Mouse (Mus musculus): Measurements from ENCODE around the gene Gadd45a. TPM values are rescaled to one million over a fixed set of nuclear protein-coding genes. Genes with fewer than 3 reads are reported as not detected.

Gene Gadd45a
- total and polyA plus RNA-seq, 3 experiments: 12.5 to 26.2 (median 19.5) TPM

GRCm38 (mm10) chr6:67076348-67076747 lies 39.1 kb upstream of the Gadd45a start:
- Histone ChIP-seq H3K4me3 (replicated peaks in 1 of 3; ENCODE audit: low read depth in 2 of 3, low read length in 2 of 3, poor library complexity in 1 of 3) (no peak overlapping the region), H3K9me3 (replicated peaks; ENCODE audit: low read length) (no peaks in the 10 kb centered on the region), H3K36me3 (replicated peaks in 1 of 2; ENCODE audit: control insufficient read depth in 1 of 2, insufficient read depth in 1 of 2, low read length in 1 of 2) (no peaks in the 10 kb centered on the region), H3K27ac (ENCODE audit: insufficient read depth, low read depth) (no peak overlapping the region), H3K4me1 (ENCODE audit: control insufficient read depth in 1 of 2, insufficient read depth in 2 of 2) (peaks cover 21 to 44% of the 10 kb centered on the region in 2 experiments), H3K4me2 (ENCODE audit: insufficient read depth, low read depth, poor library complexity, severe bottlenecking) (peak overlapping the region; percentile 33; the same call in 1 of the 2 replicates), H3K9ac (ENCODE audit: insufficient read depth, low read depth) (no peak overlapping the region), H3K27me3 (replicated peaks) (no peaks in the 10 kb centered on the region), H3K79me2 (replicated peaks; ENCODE audit: control insufficient read depth, extremely low read depth, insufficient read depth, poor library complexity, severe bottlenecking) (no peaks in the 10 kb centered on the region)
- TF ChIP-seq MEF2A (IDR thresholded peaks at IDR 0.05; ENCODE audit: borderline replicate concordance, low read depth, low read length) (0 out of 2 replicates have a peak, but pooled peaks have one; percentile 15), RAD21 (IDR thresholded peaks at IDR 0.05; ENCODE audit: low read depth, low read length) (no peak), HCFC1 (IDR thresholded peaks at IDR 0.05; ENCODE audit: low read depth, low read length) (no peak)
- in situ Hi-C loops (cut with MboI; ENCODE audit: low pct_ligation_motif_present, low pct_unique_long_range_greater_than_20kb, low sequenced_read_pairs): no loop called here
- no peak for DNase-seq (ENCODE audit: extremely low read depth)
- dilution Hi-C loops (cut with MboI; ENCODE audit: extremely low pct_ligation_motif_present, extremely low pct_unique_long_range_greater_than_20kb, low sequenced_read_pairs): no loop called here

- Histone ChIP-seq H3K27me3 (replicated peaks) (no peaks in the 10 kb centered on the region), H3K36me3 (replicated peaks in 1 of 2; ENCODE audit: control insufficient read depth in 1 of 2, insufficient read depth in 1 of 2, low read length in 1 of 2) (no peaks in the 10 kb centered on the region), H3K79me2 (replicated peaks; ENCODE audit: control insufficient read depth, extremely low read depth, insufficient read depth, poor library complexity, severe bottlenecking) (no peaks in the 10 kb centered on the region), H3K4me2 (ENCODE audit: insufficient read depth, low read depth, poor library complexity, severe bottlenecking) (no peak overlapping the region), H3K4me3 (replicated peaks in 1 of 3; ENCODE audit: low read depth in 2 of 3, low read length in 2 of 3, poor library complexity in 1 of 3) (no peak overlapping the region), H3K9ac (ENCODE audit: insufficient read depth, low read depth) (no peak overlapping the region), H3K27ac (ENCODE audit: insufficient read depth, low read depth) (no peak overlapping the region), H3K4me1 (ENCODE audit: control insufficient read depth in 1 of 2, insufficient read depth in 2 of 2) (peaks cover 23 to 59% of the 10 kb centered on the region in 2 experiments), H3K9me3 (replicated peaks; ENCODE audit: low read length) (no peaks in the 10 kb centered on the region)
- no peak for DNase-seq (ENCODE audit: extremely low read depth)
- TF ChIP-seq RAD21 (IDR thresholded peaks at IDR 0.05; ENCODE audit: low read depth, low read length) (no peak), BHLHE40 (IDR thresholded peaks at IDR 0.05; ENCODE audit: low read depth, low read length) (0 out of 2 replicates have a peak, but pooled peaks have one; percentile 60)
- dilution Hi-C loops (cut with MboI; ENCODE audit: extremely low pct_ligation_motif_present, extremely low pct_unique_long_range_greater_than_20kb, low sequenced_read_pairs): no loop called here
- in situ Hi-C loops (cut with MboI; ENCODE audit: low pct_ligation_motif_present, low pct_unique_long_range_greater_than_20kb, low sequenced_read_pairs): no loop called here
Measured at GRCm38 (mm10) chr6:67074868-67075267, 37.6 kb upstream of the Gadd45a start.

GRCm38 (mm10) chr6:67073929-67074328 lies 36.7 kb upstream of the Gadd45a start:
- Histone ChIP-seq H3K4me3 (replicated peaks in 1 of 3; ENCODE audit: low read depth in 2 of 3, low read length in 2 of 3, poor library complexity in 1 of 3) (no peak overlapping the region), H3K27ac (ENCODE audit: insufficient read depth, low read depth) (no peak overlapping the region; the same call in 1 of the 2 replicates), H3K9me3 (replicated peaks; ENCODE audit: low read length) (no peaks in the 10 kb centered on the region), H3K4me1 (ENCODE audit: control insufficient read depth in 1 of 2, insufficient read depth in 2 of 2) (peaks cover 23 to 69% of the 10 kb centered on the region in 2 experiments), H3K27me3 (replicated peaks) (no peaks in the 10 kb centered on the region), H3K4me2 (ENCODE audit: insufficient read depth, low read depth, poor library complexity, severe bottlenecking) (no peak overlapping the region), H3K36me3 (replicated peaks in 1 of 2; ENCODE audit: control insufficient read depth in 1 of 2, insufficient read depth in 1 of 2, low read length in 1 of 2) (no peaks in the 10 kb centered on the region), H3K9ac (ENCODE audit: insufficient read depth, low read depth) (no peak overlapping the region), H3K79me2 (replicated peaks; ENCODE audit: control insufficient read depth, extremely low read depth, insufficient read depth, poor library complexity, severe bottlenecking) (no peaks in the 10 kb centered on the region)
- in situ Hi-C loops (cut with MboI; ENCODE audit: low pct_ligation_motif_present, low pct_unique_long_range_greater_than_20kb, low sequenced_read_pairs) (no loop called here), dilution Hi-C loops (cut with MboI; ENCODE audit: extremely low pct_ligation_motif_present, extremely low pct_unique_long_range_greater_than_20kb, low sequenced_read_pairs) (no loop called here)
- DNase-seq (ENCODE audit: extremely low read depth): no peak
- TF ChIP-seq MXI1 (IDR thresholded peaks at IDR 0.05; ENCODE audit: low read depth, low read length) (no peak), CHD2 (IDR thresholded peaks at IDR 0.05; ENCODE audit: low read length) (no peak), PAX5 (IDR thresholded peaks at IDR 0.05; ENCODE audit: low read length) (no peak), NELFE (IDR thresholded peaks at IDR 0.05; ENCODE audit: low read depth, low read length) (no peak), ZNF384 (IDR thresholded peaks at IDR 0.05; ENCODE audit: low read depth, low read length) (no peak), MEF2A (IDR thresholded peaks at IDR 0.05; ENCODE audit: borderline replicate concordance, low read depth, low read length) (no peak), ZC3H11A (IDR thresholded peaks at IDR 0.05; ENCODE audit: low read depth, low read length) (no peak)
